Mouse (Mus musculus) central nervous system, embryonic 18 days (tissue): Measurements from ENCODE around the gene Adcy4. TPM values are rescaled to one million over a fixed set of nuclear protein-coding genes. Genes with fewer than 3 reads are reported as not detected.

Source experiments
- polyA plus RNA-seq: library from polyadenylated mRNA; depleted of rRNA; stranded (reverse); fragments of >200 nt; gene quantifications from 2 replicates; pipeline ENCODE4 v1.2.3, GENCODE M21; 2012; rRNA removed

The Adcy4 gene
- 2.7 and 3.0 TPM in 2 replicates for polyA plus RNA-seq

GRCm38 (mm10) chr14:55783958-55784235 is at the start of gene Adcy4:
TSS of gene Adcy4 (minus strand) at chr14:55784095.

GRCm38 (mm10) chr14:55822991-55823762 is 39.3 kb upstream of the Adcy4 start, which contains the start of gene Nfatc4:
TSS of gene Nfatc4 (plus strand) at chr14:55823144.

GRCm38 (mm10) chr14:55788256-55789050 is 4.6 kb upstream of the Adcy4 start, which contains the start of gene Ripk3:
TSS of gene Ripk3 (minus strand) at chr14:55788865.

GRCm38 (mm10) chr14:55765696-55766095 is 18.2 kb downstream of the Adcy4 start, which contains the start of gene Ltb4r1:
TSS of gene Ltb4r1 (plus strand) at chr14:55765962.

GRCm38 (mm10) chr14:55761163-55761562 is 22.7 kb downstream of the Adcy4 start, which contains the start of gene Ltb4r2:
TSS of gene Ltb4r2 (plus strand) at chr14:55761428.

GRCm38 (mm10) chr14:55758363-55758784 is 25.5 kb downstream of the Adcy4 start, which contains the start of gene Cideb:
TSS of gene Cideb (minus strand) at chr14:55758458.

GRCm38 (mm10) chr14:55745180-55745860 is 38.6 kb downstream of the Adcy4 start, which contains the start of the genes Dhrs1 and Nop9:
TSS of gene Dhrs1 (minus strand) at chr14:55745690.
TSS of gene Nop9 (plus strand) at chr14:55745693.

GRCm38 (mm10) chr14:55721700-55722437 is 62.0 kb downstream of the Adcy4 start, which contains the start of gene Rabggta:
TSS of gene Rabggta (minus strand) at chr14:55722263.

Other genes with a start within 250 kb of the Adcy4 start
- 22.0 and 24.8 TPM in 2 replicates for gene Pck2, start 243.8 kb downstream of the Adcy4 start, polyA plus RNA-seq
- 98.1 and 109 TPM in 2 replicates for gene Dcaf11, start 224.1 kb downstream of the Adcy4 start, polyA plus RNA-seq
- gene A730061H03Rik, start 223.7 kb downstream of the Adcy4 start, polyA plus RNA-seq: 0.59 TPM in 1 of 2 replicates, not detected in the other
- 0.08 and 2.9 TPM in 2 replicates for gene Fitm1, start 208.5 kb downstream of the Adcy4 start, polyA plus RNA-seq
- 138 and 140 TPM in 2 replicates for gene Psme1, start 206.0 kb downstream of the Adcy4 start, polyA plus RNA-seq
- 43.1 and 47.2 TPM in 2 replicates for gene Emc9, start 198.8 kb downstream of the Adcy4 start, polyA plus RNA-seq
- 76.9 and 77.8 TPM in 2 replicates for gene Psme2, start 193.0 kb downstream of the Adcy4 start, polyA plus RNA-seq
- gene Rnf31, start 192.4 kb downstream of the Adcy4 start, polyA plus RNA-seq: 21.9 and 24.7 TPM in 2 replicates
- 24.2 and 30.3 TPM in 2 replicates for gene Irf9, start 180.5 kb downstream of the Adcy4 start, polyA plus RNA-seq
- 17.6 and 22.2 TPM in 2 replicates for gene Rec8, start 166.1 kb downstream of the Adcy4 start, polyA plus RNA-seq
- 202 and 205 TPM in 2 replicates for gene Ipo4, start 148.1 kb downstream of the Adcy4 start, polyA plus RNA-seq
- gene Gm49378, start 146.2 kb downstream of the Adcy4 start, polyA plus RNA-seq: 5.1 TPM in 2 replicates
- gene Tm9sf1, start 140.3 kb downstream of the Adcy4 start, polyA plus RNA-seq: 35.5 and 36.6 TPM in 2 replicates
- 1.2 and 1.4 TPM in 2 replicates for gene Tssk4, start 133.9 kb downstream of the Adcy4 start, polyA plus RNA-seq
- 49.7 and 51.7 TPM in 2 replicates for gene Mdp1, start 123.6 kb downstream of the Adcy4 start, polyA plus RNA-seq
- gene Gmpr2, start 112.2 kb downstream of the Adcy4 start, polyA plus RNA-seq: 39.3 and 44.8 TPM in 2 replicates
- gene Nedd8, start 112.0 kb downstream of the Adcy4 start, polyA plus RNA-seq: 467 and 498 TPM in 2 replicates
- 19.4 and 19.8 TPM in 2 replicates for gene Tinf2, start 102.3 kb downstream of the Adcy4 start, polyA plus RNA-seq
- 0.31 and 2.6 TPM in 2 replicates for gene Tgm1, start 70.2 kb downstream of the Adcy4 start, polyA plus RNA-seq
- 70.1 and 73.0 TPM in 2 replicates for gene Rabggta, start 61.8 kb downstream of the Adcy4 start, polyA plus RNA-seq
- 87.8 and 91.7 TPM in 2 replicates for gene Dhrs1, start 38.4 kb downstream of the Adcy4 start, polyA plus RNA-seq
- gene Nop9, start 38.4 kb downstream of the Adcy4 start, polyA plus RNA-seq: 18.7 and 19.3 TPM in 2 replicates
- gene Cideb, start 25.6 kb downstream of the Adcy4 start, polyA plus RNA-seq: 0.88 and 1.0 TPM in 2 replicates
- gene Ltb4r2, start 22.7 kb downstream of the Adcy4 start, polyA plus RNA-seq: 0.35 and 0.48 TPM in 2 replicates
- gene Ltb4r1, start 18.1 kb downstream of the Adcy4 start, polyA plus RNA-seq: 0.47 and 0.59 TPM in 2 replicates
- gene Ripk3, start 4.8 kb upstream of the Adcy4 start, polyA plus RNA-seq: 1.1 and 1.3 TPM in 2 replicates
- 9.2 and 11.3 TPM in 2 replicates for gene Nfatc4, start 39.0 kb upstream of the Adcy4 start, polyA plus RNA-seq
- 11.6 and 11.8 TPM in 2 replicates for gene Nynrin, start 69.9 kb upstream of the Adcy4 start, polyA plus RNA-seq
- gene Cbln3, start 100.3 kb upstream of the Adcy4 start, polyA plus RNA-seq: 0.59 and 0.63 TPM in 2 replicates
- gene Khnyn, start 100.9 kb upstream of the Adcy4 start, polyA plus RNA-seq: 12.2 and 12.4 TPM in 2 replicates
- 137 and 138 TPM in 2 replicates for gene Sdr39u1, start 116.2 kb upstream of the Adcy4 start, polyA plus RNA-seq
- 1.0 and 3.2 TPM in 2 replicates for gene Cma1, start 160.6 kb upstream of the Adcy4 start, polyA plus RNA-seq
- not detected in 2 replicates for gene Cma2, start 166.9 kb upstream of the Adcy4 start, polyA plus RNA-seq
- not detected in 2 replicates for gene Mcpt1, start 233.9 kb upstream of the Adcy4 start, polyA plus RNA-seq
- not detected in 2 replicates for gene Mcpt9, start 246.4 kb upstream of the Adcy4 start, polyA plus RNA-seq